Mouse (Mus musculus) bone marrow macrophage, adult 2 months (primary cell): Measurements from ENCODE around the gene Eml5.

ENCODE experiments used
- CTCF ChIP-seq: IDR thresholded peaks from 2 replicates; pipeline ENCODE4 v1.5.1; 2012; ENCODE audit warnings: low read depth, mild to moderate bottlenecking, low read length, moderate library complexity
- POLR2A ChIP-seq: IDR thresholded peaks from 2 replicates; pipeline ENCODE4 v1.6.1; 2012; ENCODE audit warnings: mild to moderate bottlenecking, low read depth, low read length, borderline replicate concordance

GRCm38 (mm10) chr12:98820781-98821180 is 80.5 kb downstream of the Eml5 start:
- TF ChIP-seq CTCF (no peak), POLR2A (no peak)
